Mouse (Mus musculus) stomach, postnatal 0 days (tissue): ENCODE results near the gene Ubxn10.

Source experiments
- CTCF ChIP-seq: IDR thresholded peaks from 2 replicates; pipeline ENCODE4 v1.5.1; 2016; ENCODE audit warnings: antibody characterized with exemption, low read depth, mild to moderate bottlenecking, moderate library complexity
- EP300 ChIP-seq: optimal IDR thresholded peaks from 2 replicates; pipeline ENCODE3; 2016; ENCODE audit warnings: antibody characterized with exemption

- no peak for TF ChIP-seq CTCF
- TF ChIP-seq EP300 = no peak
These were observed 24.3 kb downstream of the Ubxn10 start for GRCm38 (mm10) chr4:138712621-138713020.
